Mouse (Mus musculus): ENCODE results near the gene Ddx5.
"Not testable (repeated sequence)": the region's sequence is repeated elsewhere in the genome, so short reads cannot be mapped to it uniquely, and the experiment has no call there.

Ddx5 gene

GRCm38 (mm10) chr11:106762139-106762799 lies 26.7 kb downstream of the Ddx5 start:
- DNase-seq (ENCODE audit: low spot score in 2 of 2), result no peak

GRCm38 (mm10) chr11:106760511-106760910 lies 28.5 kb downstream of the Ddx5 start:
- DNase-seq (ENCODE audit: low spot score in 2 of 2), result no peak

- no peak for DNase-seq (ENCODE audit: low spot score in 2 of 2)
Measured at GRCm38 (mm10) chr11:106759028-106759427, 30.0 kb downstream of the Ddx5 start.

GRCm38 (mm10) chr11:106755583-106755982 lies 33.4 kb downstream of the Ddx5 start:
- DNase-seq (ENCODE audit: low spot score in 2 of 2), result no peak

- DNase-seq (ENCODE audit: low spot score in 2 of 2), result no peak
Measured at GRCm38 (mm10) chr11:106753314-106753713, 35.7 kb downstream of the Ddx5 start.

- no peak for DNase-seq (ENCODE audit: low spot score in 2 of 2)
Measured at GRCm38 (mm10) chr11:106752103-106752502, 36.9 kb downstream of the Ddx5 start.

GRCm38 (mm10) chr11:106751039-106752018 lies 37.7 kb downstream of the Ddx5 start, which contains the start of gene Milr1:
Milr1 (plus strand) TSS chr11:106751226.
- DNase-seq (ENCODE audit: low spot score in 2 of 2), result no peak

- no peak for DNase-seq (ENCODE audit: low spot score in 2 of 2)
Measured at GRCm38 (mm10) chr11:106750121-106750751, 38.7 kb downstream of the Ddx5 start, which contains the start of gene Pecam1. Pecam1 (minus strand) TSS chr11:106750628.

- not testable (repeated sequence) for DNase-seq (ENCODE audit: low spot score in 2 of 2)
Measured at GRCm38 (mm10) chr11:106749557-106750120, 39.3 kb downstream of the Ddx5 start.

GRCm38 (mm10) chr11:106744949-106745348 lies 44.0 kb downstream of the Ddx5 start:
- DNase-seq (ENCODE audit: low spot score in 2 of 2), result no peak

- DNase-seq (ENCODE audit: low spot score in 2 of 2), result no peak
Measured at GRCm38 (mm10) chr11:106742388-106742841, 46.6 kb downstream of the Ddx5 start.

- no peak for DNase-seq (ENCODE audit: low spot score in 2 of 2)
Measured at GRCm38 (mm10) chr11:106741826-106742225, 47.2 kb downstream of the Ddx5 start.

GRCm38 (mm10) chr11:106741232-106741631 lies 47.8 kb downstream of the Ddx5 start:
- no peak for DNase-seq (ENCODE audit: low spot score in 2 of 2)

- DNase-seq (ENCODE audit: low spot score in 2 of 2), result not testable (repeated sequence)
Measured at GRCm38 (mm10) chr11:106740724-106741123, 48.3 kb downstream of the Ddx5 start.

- DNase-seq (ENCODE audit: low spot score in 2 of 2), result no peak
Measured at GRCm38 (mm10) chr11:106739116-106739515, 49.9 kb downstream of the Ddx5 start.

- peak; percentile 38 to 47 for DNase-seq (ENCODE audit: low spot score in 2 of 2)
Measured at GRCm38 (mm10) chr11:106737178-106737621, 51.8 kb downstream of the Ddx5 start.

- no peak for DNase-seq (ENCODE audit: low spot score in 2 of 2)
Measured at GRCm38 (mm10) chr11:106736614-106737013, 52.4 kb downstream of the Ddx5 start.

- no peak for DNase-seq (ENCODE audit: low spot score in 2 of 2)
Measured at GRCm38 (mm10) chr11:106730714-106731113, 58.3 kb downstream of the Ddx5 start.
